Mouse (Mus musculus) limb, embryonic 15.5 days (tissue): ENCODE data around the gene Spo11. TPM values are rescaled to one million over a fixed set of nuclear protein-coding genes. Genes with fewer than 3 reads are reported as not detected.

Experiments used
- ATAC-seq: fragments of 200-750 bp; cut with Nextera tagmentation; 2 replicates; pipeline ENCODE4 v1.8.0; 2017; ENCODE audit warnings: low read depth, moderate TSS enrichment; ENCODE audit not compliant: insufficient number of reproducible peaks, low FRiP score, low TSS enrichment
- H3K27ac ChIP-seq: fragments of 300-500 bp; sonication (generic); 2 replicates; pipeline ENCODE4 v1.5.1; 2015; ENCODE audit warnings: moderate library complexity, mild to moderate bottlenecking, inconsistent platforms
- H3K27me3 ChIP-seq: fragments of 300-500 bp; sonication (generic); 2 replicates; pipeline ENCODE4 v1.6.1; 2015; ENCODE audit warnings: inconsistent platforms
- H3K36me3 ChIP-seq: fragments of 300-500 bp; sonication (generic); 2 replicates; pipeline ENCODE4 v1.6.1; 2015; ENCODE audit warnings: inconsistent platforms
- H3K4me1 ChIP-seq: fragments of 300-500 bp; sonication (generic); 2 replicates; pipeline ENCODE4 v1.6.1; 2015; ENCODE audit warnings: inconsistent platforms
- H3K4me2 ChIP-seq: fragments of 300-500 bp; sonication (generic); 2 replicates; pipeline ENCODE4 v1.6.1; 2015; ENCODE audit warnings: mild to moderate bottlenecking, inconsistent platforms
- H3K4me3 ChIP-seq: fragments of 300-500 bp; sonication (generic); 2 replicates; pipeline ENCODE4 v1.5.1; 2015; ENCODE audit warnings: mild to moderate bottlenecking, inconsistent platforms
- H3K9ac ChIP-seq: fragments of 300-500 bp; sonication (generic); 2 replicates; pipeline ENCODE4 v1.6.1; 2015; ENCODE audit warnings: inconsistent platforms
- H3K9me3 ChIP-seq: fragments of 300-500 bp; sonication (generic); 2 replicates; pipeline ENCODE4 v1.6.1; 2016; ENCODE audit warnings: inconsistent platforms
- WGBS: fragments of 180-500 bp; shearing (Covaris S2); methylation state at CpG from one replicate; pipeline ENCODE4 v1.1.7; 2015; 5-methylcytosine and 5-hydroxymethylcytosine counted together
- polyA plus RNA-seq: library from polyadenylated mRNA; unstranded; fragments of >200 nt; fragmentation: Nextera tagmentation; extraction: Ambion mirVana; gene quantifications from 2 replicates; pipeline ENCODE4 v1.2.1, GENCODE M21; 2015

Gene Spo11
- polyA plus RNA-seq, 1 experiment from 2014 or later: 3.4 TPM

DNA sequence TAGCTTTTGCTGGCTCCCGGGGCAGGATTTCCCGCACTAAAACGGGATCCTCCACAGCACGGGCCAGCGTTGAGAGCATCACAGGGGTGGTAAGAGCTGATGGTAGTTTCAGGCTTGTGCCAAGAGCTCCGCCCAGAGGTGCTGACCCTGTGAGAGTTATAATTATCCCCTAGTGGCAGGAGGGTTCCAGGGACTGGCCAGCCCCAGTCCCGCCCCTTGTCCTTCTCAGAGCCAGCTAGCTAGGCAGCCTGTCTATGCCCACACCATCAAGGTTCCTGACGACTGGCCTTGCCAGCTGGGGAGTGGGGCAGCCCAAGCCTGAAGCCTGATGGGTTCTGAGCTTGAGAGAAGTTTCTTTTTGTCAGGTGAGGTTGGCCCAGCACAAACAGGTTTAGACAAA, 41.1 kb downstream of the Spo11 start:
- 20% methylated on average over 8 of the region's 8 CpGs for WGBS
- H3K9ac ChIP-seq: no peak overlapping the region
- peaks cover 26% of the 10 kb centered on the region for H3K36me3 ChIP-seq
- H3K9me3 ChIP-seq: no peaks in the 10 kb centered on the region
- ATAC-seq: no peak; the same call in 1 of the 2 replicates
- H3K4me2 ChIP-seq: no peak overlapping the region
- H3K4me3 ChIP-seq: no peak overlapping the region
- H3K27me3 ChIP-seq: peaks cover 8% of the 10 kb centered on the region
- no peak overlapping the region for H3K27ac ChIP-seq
- peaks cover 31% of the 10 kb centered on the region for H3K4me1 ChIP-seq

DNA sequence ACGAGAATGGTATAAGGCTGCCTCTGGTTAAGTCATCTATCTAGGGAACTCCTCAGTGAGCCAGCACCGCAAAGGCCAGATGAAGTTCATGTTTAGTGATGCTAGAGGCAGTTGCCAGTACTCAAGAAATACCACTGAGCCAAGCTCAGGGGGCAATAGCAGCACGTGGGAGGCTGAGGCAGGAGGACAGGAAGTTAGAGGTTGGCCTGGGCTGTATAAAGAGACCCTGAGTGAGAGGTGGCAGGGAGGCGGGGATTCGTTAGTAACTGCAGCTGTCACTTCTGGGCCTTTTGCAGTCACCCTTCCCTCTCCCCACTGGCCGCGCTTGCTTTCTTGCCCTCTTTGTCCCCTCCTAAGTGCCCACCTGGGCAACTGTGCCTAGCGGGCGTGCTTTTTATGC, 41.8 kb downstream of the Spo11 start:
- peak overlapping the region; percentile 90 for H3K4me2 ChIP-seq
- no peaks in the 10 kb centered on the region for H3K9me3 ChIP-seq
- H3K4me1 ChIP-seq: peaks cover 37% of the 10 kb centered on the region
- peak overlapping the region; percentile 40 for H3K4me3 ChIP-seq
- H3K36me3 ChIP-seq: peaks cover 19% of the 10 kb centered on the region
- no peak overlapping the region for H3K27ac ChIP-seq
- WGBS: 13% methylated on average over 9 of the region's 9 CpGs
- H3K27me3 ChIP-seq: peaks cover 8% of the 10 kb centered on the region
- no peak for ATAC-seq
- H3K9ac ChIP-seq: no peak overlapping the region

DNA sequence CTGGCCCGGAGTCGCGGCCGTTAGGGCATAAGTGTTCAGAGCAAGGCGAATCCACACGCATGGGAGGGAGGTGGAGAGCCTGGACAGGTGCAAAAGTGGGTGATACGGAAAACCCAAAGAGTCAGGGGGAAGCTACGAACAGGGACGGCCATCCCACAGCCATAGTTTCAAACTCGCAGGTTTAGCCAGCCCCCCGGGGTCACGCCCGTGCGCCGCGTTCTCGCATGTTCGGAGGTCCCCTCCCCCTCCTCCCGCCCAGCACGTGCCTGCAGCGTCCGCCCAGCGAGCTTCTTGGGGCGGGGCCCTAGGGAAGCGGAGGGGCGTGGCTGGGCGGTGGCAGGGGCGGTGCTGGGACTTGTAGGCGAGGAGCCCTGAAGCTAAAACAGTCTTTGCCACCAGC, 42.3 kb downstream of the Spo11 start:
- peaks cover 8% of the 10 kb centered on the region for H3K27me3 ChIP-seq
- no peak overlapping the region for H3K9ac ChIP-seq
- under 1% methylated on average over 28 of the region's 29 CpGs for WGBS
- H3K4me1 ChIP-seq: peaks cover 41% of the 10 kb centered on the region
- H3K4me2 ChIP-seq: peak overlapping the region; percentile 90
- peaks cover 14% of the 10 kb centered on the region for H3K36me3 ChIP-seq
- H3K27ac ChIP-seq: no peak overlapping the region
- peak overlapping the region; percentile 40 for H3K4me3 ChIP-seq
- ATAC-seq: peak; percentile 68; the same call in 1 of the 2 replicates
- no peaks in the 10 kb centered on the region for H3K9me3 ChIP-seq

DNA sequence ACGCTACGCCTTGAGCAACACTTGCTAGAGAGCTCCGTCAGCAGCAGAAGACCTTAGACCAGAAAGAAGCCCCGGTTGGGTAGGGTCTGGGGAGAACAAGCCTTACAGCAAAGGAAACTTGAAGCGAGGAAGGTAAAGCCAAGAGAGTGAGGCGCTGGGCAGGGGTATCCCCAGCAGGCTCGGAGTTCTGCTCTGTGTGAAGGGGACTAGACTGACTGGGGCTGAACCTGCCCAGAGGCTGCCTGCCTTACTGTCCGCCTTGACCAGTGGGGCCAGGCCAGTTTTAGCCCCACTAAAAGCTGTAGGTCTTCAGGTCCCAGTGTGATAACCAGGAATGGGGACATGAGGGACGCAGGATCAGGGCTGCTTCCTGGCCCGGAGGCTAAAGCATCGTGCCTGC, 42.9 kb downstream of the Spo11 start, which contains the start of gene Rbm38:
Gene Rbm38 (plus strand): TSS at position 69 of the 400 bp plus-strand sequence.
- no peak within 1 kb of the TSS for H3K9ac ChIP-seq
- H3K9me3 ChIP-seq: no peaks in the 10 kb centered on the region
- peaks cover 48% of the 10 kb centered on the region for H3K4me1 ChIP-seq
- peaks cover 8% of the 10 kb centered on the region for H3K36me3 ChIP-seq
- no peak for ATAC-seq
- no peak within 1 kb of the TSS for H3K27ac ChIP-seq
- WGBS: 42% methylated on average over 11 of the region's 11 CpGs
- peaks cover 8% of the 10 kb centered on the region for H3K27me3 ChIP-seq
- H3K4me2 ChIP-seq: peak within 1 kb of the TSS; percentile 90
- H3K4me3 ChIP-seq: peak within 1 kb of the TSS; percentile 83

DNA sequence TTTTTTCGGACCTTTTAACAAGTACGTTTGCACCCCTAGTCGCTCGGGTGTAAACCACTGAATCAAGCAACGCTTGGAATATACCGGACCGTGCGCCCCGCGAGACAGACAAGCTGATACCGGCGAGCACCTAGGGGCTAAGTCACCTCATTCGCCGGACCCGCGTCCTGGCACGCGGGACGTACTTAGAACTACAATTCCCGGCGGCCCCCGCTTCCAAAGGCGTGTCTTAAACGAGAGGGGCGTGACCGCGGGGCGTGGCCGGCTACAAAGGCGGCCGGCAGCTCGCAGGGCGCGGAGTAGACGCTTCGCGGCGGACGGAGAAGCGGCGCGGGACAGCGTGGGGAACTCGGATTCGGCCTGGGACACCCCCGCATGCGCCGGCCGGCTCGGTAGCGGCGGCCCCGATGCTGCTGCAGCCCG, 44.1 kb downstream of the Spo11 start:
- H3K27ac ChIP-seq: 0 out of 2 replicates have a peak overlapping the region, but pooled peaks have one; percentile 57

DNA sequence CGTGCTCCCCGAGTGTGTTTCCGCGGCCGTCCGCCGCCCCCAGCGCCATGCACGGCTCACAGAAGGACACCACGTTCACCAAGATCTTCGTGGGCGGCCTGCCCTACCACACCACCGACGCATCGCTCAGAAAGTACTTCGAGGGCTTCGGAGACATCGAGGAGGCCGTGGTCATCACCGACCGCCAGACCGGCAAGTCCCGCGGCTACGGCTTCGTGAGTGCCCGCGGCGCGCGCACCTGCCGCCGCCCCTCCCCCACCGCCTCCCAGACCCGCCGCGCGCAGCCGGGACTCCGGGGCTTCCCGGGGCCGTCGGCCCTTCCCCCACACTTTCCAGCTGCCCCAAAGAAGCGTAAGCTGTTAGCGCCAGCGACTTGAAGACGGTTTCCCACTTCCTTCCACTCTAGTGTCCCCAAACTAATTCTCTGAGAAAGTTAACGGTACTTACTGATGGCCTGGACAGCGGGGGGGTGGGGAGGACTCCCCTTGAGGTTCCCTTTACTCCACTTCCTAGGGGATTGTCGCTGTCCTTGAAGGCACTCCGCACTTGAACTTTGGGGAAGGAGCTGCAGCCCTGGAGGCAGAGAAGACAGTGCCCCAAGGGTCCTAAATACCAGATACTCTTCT, 44.7 kb downstream of the Spo11 start:
- 0 out of 2 replicates have a peak overlapping the region, but pooled peaks have one; percentile 57 for H3K27ac ChIP-seq
- H3K4me1 ChIP-seq: peaks cover 63% of the 10 kb centered on the region
- H3K9ac ChIP-seq: peak overlapping the region; percentile 61
- peaks cover 5% of the 10 kb centered on the region; the same call in 1 of the 2 replicates for H3K36me3 ChIP-seq
- H3K9me3 ChIP-seq: no peaks in the 10 kb centered on the region
- peaks cover 8% of the 10 kb centered on the region for H3K27me3 ChIP-seq
- ATAC-seq: peak; percentile 8; the same call in 1 of the 2 replicates
- peak overlapping the region; percentile 89 for H3K4me2 ChIP-seq
- under 1% methylated on average over 51 of the region's 51 CpGs for WGBS
- H3K4me3 ChIP-seq: peak overlapping the region; percentile 83

More for the DNA sequence above, 44.1 kb downstream of the Spo11 start:
- H3K4me1 ChIP-seq: peaks cover 58% of the 10 kb centered on the region
- H3K9ac ChIP-seq: peak overlapping the region; percentile 61
- peaks cover 8% of the 10 kb centered on the region for H3K27me3 ChIP-seq
- H3K9me3 ChIP-seq: no peaks in the 10 kb centered on the region
- peak overlapping the region; percentile 89 for H3K4me2 ChIP-seq
- WGBS: under 1% methylated on average over 54 of the region's 54 CpGs
- H3K36me3 ChIP-seq: peaks cover 5% of the 10 kb centered on the region; the same call in 1 of the 2 replicates
- H3K4me3 ChIP-seq: peak overlapping the region; percentile 83
- peak; percentile 73 for ATAC-seq

DNA sequence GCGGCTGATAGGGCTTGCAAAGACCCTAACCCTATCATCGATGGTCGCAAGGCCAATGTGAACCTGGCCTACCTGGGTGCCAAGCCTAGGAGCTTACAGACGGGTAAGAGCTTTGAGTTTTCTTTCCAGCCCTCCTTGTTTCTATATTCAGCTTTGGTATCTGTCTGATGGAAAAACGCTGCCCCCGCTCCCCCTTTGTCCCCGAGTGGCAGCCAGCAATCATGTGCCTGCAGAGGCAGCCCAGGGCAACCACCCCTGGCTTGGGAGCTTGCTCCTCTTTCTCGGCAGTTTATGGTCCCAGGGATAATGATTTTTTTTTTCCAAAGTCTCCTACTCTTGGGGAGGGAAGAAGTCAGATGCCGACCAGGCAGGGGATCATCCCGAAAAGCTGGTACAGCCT, 45.3 kb downstream of the Spo11 start:
- no peak for ATAC-seq
- Histone ChIP-seq H3K27ac (no peak overlapping the region), H3K9ac (0 out of 2 replicates have a peak overlapping the region, but pooled peaks have one; percentile 61), H3K36me3 (peaks cover 5% of the 10 kb centered on the region; the same call in 1 of the 2 replicates), H3K4me2 (peak overlapping the region; percentile 89), H3K9me3 (no peaks in the 10 kb centered on the region), H3K4me1 (peaks cover 68% of the 10 kb centered on the region), H3K4me3 (peak overlapping the region; percentile 83), H3K27me3 (peaks cover 8% of the 10 kb centered on the region)
- WGBS: 36% methylated on average over 10 of the region's 10 CpGs

DNA sequence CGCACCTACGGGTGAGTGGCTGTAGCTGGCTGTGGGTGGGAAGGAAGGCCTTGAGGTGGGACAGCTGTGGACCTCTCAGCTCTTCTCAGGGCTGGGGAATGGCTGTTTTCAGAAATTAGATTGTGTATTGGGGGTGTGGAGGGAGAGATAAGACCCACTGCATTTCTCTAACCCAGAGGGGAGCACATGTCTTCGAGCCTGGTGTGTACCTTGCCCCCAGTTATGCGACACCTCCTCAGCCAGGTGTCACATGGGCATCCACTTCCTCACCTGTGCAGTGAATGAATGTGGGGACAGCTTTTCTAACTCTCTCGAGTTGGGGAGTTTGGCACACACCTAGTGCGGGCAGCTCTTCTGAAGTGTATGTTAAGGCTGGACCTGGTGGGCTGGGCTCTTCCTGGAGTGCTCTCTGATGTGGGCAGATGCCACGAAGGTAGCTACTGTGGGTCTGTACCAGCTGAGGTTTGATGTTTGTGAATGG, 45.9 kb downstream of the Spo11 start:
- H3K27ac ChIP-seq: no peak overlapping the region
- WGBS: 81% methylated on average over 7 of the region's 7 CpGs
- no peak overlapping the region for H3K9ac ChIP-seq
- ATAC-seq: no peak
- H3K4me2 ChIP-seq: peak overlapping the region; percentile 89
- H3K36me3 ChIP-seq: peaks cover 5% of the 10 kb centered on the region; the same call in 1 of the 2 replicates
- peaks cover 72% of the 10 kb centered on the region for H3K4me1 ChIP-seq
- peak overlapping the region; percentile 83 for H3K4me3 ChIP-seq
- peaks cover 8% of the 10 kb centered on the region for H3K27me3 ChIP-seq
- no peaks in the 10 kb centered on the region for H3K9me3 ChIP-seq

DNA sequence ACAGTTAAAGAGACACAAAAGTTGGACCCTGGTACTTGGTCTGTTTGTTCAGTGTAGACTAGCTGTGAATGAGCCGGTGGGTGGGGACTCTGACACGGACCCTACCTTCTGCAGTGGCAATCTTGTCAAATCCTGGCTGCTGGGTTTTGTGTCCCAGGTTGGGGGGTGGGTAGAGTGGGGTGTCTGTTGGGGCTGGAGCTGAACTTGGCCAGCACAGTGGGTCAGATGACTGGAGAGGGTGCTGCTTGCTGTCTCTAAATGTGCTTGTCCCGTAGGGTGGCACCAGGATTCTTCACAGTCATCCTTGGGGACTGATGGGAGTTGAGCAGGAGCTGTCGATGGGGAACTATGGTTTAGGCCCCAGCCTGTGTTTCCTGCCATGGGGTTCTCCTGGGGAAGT, 46.5 kb downstream of the Spo11 start:
- peaks cover 5% of the 10 kb centered on the region; the same call in 1 of the 2 replicates for H3K36me3 ChIP-seq
- no peak overlapping the region; the same call in 1 of the 2 replicates for H3K27ac ChIP-seq
- 0 out of 2 replicates have a peak overlapping the region, but pooled peaks have one; percentile 83 for H3K4me3 ChIP-seq
- no peak overlapping the region for H3K9ac ChIP-seq
- H3K9me3 ChIP-seq: no peaks in the 10 kb centered on the region
- H3K4me1 ChIP-seq: peaks cover 72% of the 10 kb centered on the region
- 79% methylated on average over 4 of the region's 4 CpGs for WGBS
- peaks cover 8% of the 10 kb centered on the region for H3K27me3 ChIP-seq
- no peak overlapping the region for H3K4me2 ChIP-seq
- ATAC-seq: no peak

DNA sequence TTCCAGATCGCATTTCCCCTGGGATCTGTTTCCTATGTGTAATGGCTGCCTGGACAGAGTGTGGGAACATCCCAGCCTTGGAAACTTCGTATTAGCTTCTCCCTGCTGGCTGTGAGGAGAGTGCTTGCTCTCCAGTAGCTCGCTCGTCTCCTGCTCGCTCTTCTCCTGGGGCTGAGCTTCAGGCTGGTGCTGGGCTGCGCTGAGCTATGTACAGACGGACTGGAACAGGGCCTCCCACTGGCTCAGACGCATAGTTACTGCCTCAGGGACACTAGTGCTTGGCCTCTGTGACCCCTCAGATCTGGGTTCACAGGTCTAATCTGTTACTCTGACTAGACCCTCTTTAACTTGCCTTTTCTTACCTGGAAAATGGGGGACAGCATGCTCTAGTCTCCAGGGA, 46.9 kb downstream of the Spo11 start:
- 74% methylated on average over 8 of the region's 8 CpGs for WGBS
- peaks cover 7% of the 10 kb centered on the region for H3K27me3 ChIP-seq
- H3K27ac ChIP-seq: peak overlapping the region; percentile 19; the same call in 1 of the 2 replicates
- no peak overlapping the region for H3K4me3 ChIP-seq
- H3K9me3 ChIP-seq: no peaks in the 10 kb centered on the region
- peaks cover 70% of the 10 kb centered on the region for H3K4me1 ChIP-seq
- no peak overlapping the region for H3K4me2 ChIP-seq
- H3K9ac ChIP-seq: no peak overlapping the region
- no peak for ATAC-seq
- peaks cover 5% of the 10 kb centered on the region; the same call in 1 of the 2 replicates for H3K36me3 ChIP-seq

DNA sequence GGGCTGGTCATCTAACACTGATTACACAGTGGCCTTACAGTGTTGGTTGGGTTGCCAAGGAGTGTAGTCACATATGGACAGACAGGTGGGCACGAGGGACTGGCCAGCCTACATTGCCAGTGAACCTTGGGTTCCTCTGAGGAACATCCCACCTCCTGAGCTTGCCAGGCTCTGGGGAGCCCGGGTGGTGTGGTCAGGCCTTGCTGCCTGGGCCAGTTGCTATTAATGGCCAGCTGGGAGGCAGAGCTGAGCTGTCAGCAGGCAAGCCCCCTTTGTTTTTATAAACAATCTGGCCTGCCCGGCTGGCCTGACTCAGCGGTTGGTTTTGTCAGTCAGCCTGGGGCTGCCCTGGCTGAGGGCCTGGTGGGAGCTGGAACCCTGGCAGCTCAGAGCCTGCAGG, 47.4 kb downstream of the Spo11 start:
- no peaks in the 10 kb centered on the region for H3K9me3 ChIP-seq
- H3K9ac ChIP-seq: no peak overlapping the region
- peaks cover 3% of the 10 kb centered on the region; the same call in 1 of the 2 replicates for H3K27me3 ChIP-seq
- 32% methylated on average over 4 of the region's 4 CpGs for WGBS
- no peak for ATAC-seq
- H3K4me1 ChIP-seq: peaks cover 64% of the 10 kb centered on the region
- no peak overlapping the region for H3K4me3 ChIP-seq
- no peak overlapping the region for H3K4me2 ChIP-seq
- peaks cover 10% of the 10 kb centered on the region; the same call in 1 of the 2 replicates for H3K36me3 ChIP-seq
- no peak overlapping the region; the same call in 1 of the 2 replicates for H3K27ac ChIP-seq

DNA sequence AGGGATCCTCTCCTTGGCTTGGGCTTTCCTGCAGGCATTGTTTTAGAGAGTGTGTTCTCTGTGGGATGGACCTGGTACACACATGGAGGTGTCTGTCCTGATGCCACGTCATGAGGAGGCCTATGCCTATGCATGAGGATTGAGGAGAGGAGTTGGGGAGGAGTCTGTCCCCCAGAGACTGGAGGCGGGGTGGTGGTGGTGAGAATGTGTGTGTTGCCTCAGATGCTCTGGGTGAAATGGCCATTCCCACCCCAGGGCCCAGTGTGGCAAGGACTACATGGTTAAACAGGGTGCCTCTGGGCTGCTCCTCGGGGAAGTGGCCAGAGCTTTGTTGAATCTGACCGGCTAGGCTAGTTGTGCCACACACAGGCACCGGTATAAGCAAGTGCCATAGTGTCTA, 48.8 kb downstream of the Spo11 start:
- Histone ChIP-seq H3K4me1 (peaks cover 60% of the 10 kb centered on the region), H3K9me3 (no peaks in the 10 kb centered on the region), H3K4me2 (no peak overlapping the region), H3K9ac (no peak overlapping the region), H3K4me3 (no peak overlapping the region), H3K36me3 (peaks cover 24% of the 10 kb centered on the region), H3K27ac (0 out of 2 replicates have a peak overlapping the region, but pooled peaks have one; percentile 8), H3K27me3 (no peaks in the 10 kb centered on the region)
- WGBS: 54% methylated on average over 5 of the region's 5 CpGs
- ATAC-seq: no peak
